23 mouse cellular contexts compared by ENCODE assay signal in genomic region chr1:170718133-170718810, GRCm38 (mm10).
A peak's percentile ranks its signal among the peaks of the same experiment; 100 is the strongest.
DNase-seq lines count a peak whose midpoint lies in the region; ATAC-seq and TF ChIP-seq lines count a peak whose summit lies in the region.
"Had no signal": no experiment of that assay in that cellular context is flagged by ENCODE, and none has a peak within 500 bp of the region (broad histone marks: within the 10 kb centered on the region; RNA-seq: fewer than 3 reads in every experiment).

No protein-coding gene starts in this region.

- DNase-seq in layer of hippocampus, adult 2 months (ENCODE audit: low spot score in 2 of 2): no peak
- DNase-seq in layer of hippocampus, adult 18-20 months (ENCODE audit: low spot score in 2 of 2): no peak
- DNase-seq in thymus, postnatal 0 days (ENCODE audit: low spot score): peak; percentile 12
- DNase-seq in thymus, postnatal 14 days: no peak
- no peak for DNase-seq in B cell, adult 2 months
- DNase-seq in frontal cortex, postnatal 36 days (ENCODE audit: low spot score in 2 of 2): no peak
- DNase-seq in adrenal gland, adult 18-20 months (ENCODE audit: low spot score in 2 of 2): no peak
- DNase-seq: adrenal gland, adult 2 months; cerebellum, adult 2 months; gastrocnemius, postnatal 36 days; heart, postnatal 10 days; kidney, adult 11 months; kidney, postnatal 10 days; layer of hippocampus, adult 9-11 months; right cerebral cortex, postnatal 14 days; spleen, adult 18-20 months; thymus, postnatal 25 days had no signal

- no peaks in the 10 kb centered on the region for H3K9me3 ChIP-seq in limb, embryonic 13.5 days
- H3K9me3 ChIP-seq: liver, embryonic 15.5 days; midbrain, embryonic 13.5 days; neural tube, embryonic 15.5 days had no signal

- H3K4me3 ChIP-seq in layer of hippocampus, adult 2 months: no peak overlapping the region
- H3K4me3 ChIP-seq in limb, embryonic 13.5 days: no peak overlapping the region
- H3K4me3 ChIP-seq: left cerebral cortex, adult 2 months; liver, embryonic 15.5 days; midbrain, embryonic 13.5 days; neural tube, embryonic 15.5 days had no signal

- WGBS in limb, embryonic 13.5 days: 43% methylated on average over 8 of the region's 8 CpGs

- H3K9ac ChIP-seq in limb, embryonic 13.5 days: no peak overlapping the region
- H3K9ac ChIP-seq: liver, embryonic 15.5 days; midbrain, embryonic 13.5 days; neural tube, embryonic 15.5 days had no signal

- H3K36me3 ChIP-seq in limb, embryonic 13.5 days: no peaks in the 10 kb centered on the region
- H3K36me3 ChIP-seq: liver, embryonic 15.5 days; midbrain, embryonic 13.5 days; neural tube, embryonic 15.5 days had no signal

- H3K27ac ChIP-seq in layer of hippocampus, adult 2 months: peak overlapping the region; percentile 23; the same call in 1 of the 2 replicates
- H3K27ac ChIP-seq in limb, embryonic 13.5 days: peak overlapping the region; percentile 74; the same call in 1 of the 2 replicates
- H3K27ac ChIP-seq: left cerebral cortex, adult 2 months; liver, embryonic 15.5 days; midbrain, embryonic 13.5 days; neural tube, embryonic 15.5 days had no signal

- H3K27me3 ChIP-seq in limb, embryonic 13.5 days: no peaks in the 10 kb centered on the region
- H3K27me3 ChIP-seq: liver, embryonic 15.5 days; midbrain, embryonic 13.5 days; neural tube, embryonic 15.5 days had no signal

- no peak overlapping the region for H3K4me2 ChIP-seq in limb, embryonic 13.5 days (replicated peaks)
- H3K4me2 ChIP-seq: liver, embryonic 15.5 days; midbrain, embryonic 13.5 days; neural tube, embryonic 15.5 days had no signal

- no peak for TF ChIP-seq CTCF in layer of hippocampus, adult 2 months (conservative IDR thresholded peaks at IDR 0.05)

- peaks cover 38% of the 10 kb centered on the region for H3K4me1 ChIP-seq in limb, embryonic 13.5 days
- H3K4me1 ChIP-seq: liver, embryonic 15.5 days; midbrain, embryonic 13.5 days; neural tube, embryonic 15.5 days had no signal

- peak; percentile 89 for ATAC-seq in limb, embryonic 13.5 days (ENCODE audit: low FRiP score, low read depth)
- ATAC-seq: forebrain, embryonic 14.5 days; midbrain, embryonic 13.5 days had no signal
